Mouse (Mus musculus): Measurements from ENCODE around the gene Gm37596. TPM values are rescaled to one million over a fixed set of nuclear protein-coding genes. Genes with fewer than 3 reads are reported as not detected.
"Not testable (repeated sequence)": the region's sequence is repeated elsewhere in the genome, so short reads cannot be mapped to it uniquely, and the experiment has no call there.

The Gm37596 gene
- not detected in 2 replicates for polyA plus RNA-seq (2016; fragmentation: Nextera tagmentation; extraction: Ambion mirVana)

GRCm38 (mm10) chr3:93692970-93693369, at the start of gene Gm37596:
Gene Gm37596 (minus strand): TSS chr3:93693070.
- H3K9me3 ChIP-seq; H3K4me3 ChIP-seq; H3K27me3 ChIP-seq (replicated peaks); H3K27ac ChIP-seq; ATAC-seq (ENCODE audit: low FRiP score, low read depth); H3K9ac ChIP-seq; H3K4me1 ChIP-seq; H3K36me3 ChIP-seq; H3K4me2 ChIP-seq (replicated peaks): not testable (repeated sequence)
- WGBS = 67% methylated on average over 1 of the region's 2 CpGs

- H3K4me2 ChIP-seq (replicated peaks); H3K9me3 ChIP-seq; H3K4me3 ChIP-seq; H3K36me3 ChIP-seq; ATAC-seq (ENCODE audit: low FRiP score, low read depth); H3K4me1 ChIP-seq; H3K9ac ChIP-seq; H3K27ac ChIP-seq; H3K27me3 ChIP-seq (replicated peaks): not testable (repeated sequence)
- 87% methylated on average over 2 of the region's 2 CpGs for WGBS
Observed at GRCm38 (mm10) chr3:93708969-93709637, 16.2 kb upstream of the Gm37596 start.

GRCm38 (mm10) chr3:93676210-93676609, 16.7 kb downstream of the Gm37596 start, which contains the start of gene Tdpoz1:
Gene Tdpoz1 (minus strand): TSS chr3:93676310.
- not testable (repeated sequence) for H3K4me2 ChIP-seq (replicated peaks); H3K27me3 ChIP-seq (replicated peaks); H3K4me3 ChIP-seq; H3K9me3 ChIP-seq; H3K27ac ChIP-seq; H3K4me1 ChIP-seq; H3K36me3 ChIP-seq; ATAC-seq (ENCODE audit: low FRiP score, low read depth); H3K9ac ChIP-seq
- whole genome bisulfite sequencing = 94% methylated on average over 3 of the region's 4 CpGs

GRCm38 (mm10) chr3:93670805-93671503, 21.9 kb downstream of the Gm37596 start:
- ATAC-seq (ENCODE audit: low FRiP score, low read depth); H3K4me1 ChIP-seq; H3K27me3 ChIP-seq (replicated peaks); H3K4me2 ChIP-seq (replicated peaks); H3K9ac ChIP-seq; H3K27ac ChIP-seq; H3K36me3 ChIP-seq; H3K4me3 ChIP-seq; H3K9me3 ChIP-seq: not testable (repeated sequence)
- 81% methylated on average over 6 of the region's 6 CpGs for WGBS

- H3K36me3 ChIP-seq = no peaks in the 10 kb centered on the region
- H3K27ac ChIP-seq = no peak overlapping the region
- H3K27me3 ChIP-seq (replicated peaks) = no peaks in the 10 kb centered on the region
- H3K4me2 ChIP-seq (replicated peaks) = no peak overlapping the region
- WGBS = 69% methylated on average over 1 of the region's 1 CpGs
- no peak overlapping the region for H3K4me3 ChIP-seq
- ATAC-seq (ENCODE audit: low FRiP score, low read depth) = no peak
- no peaks in the 10 kb centered on the region for H3K9me3 ChIP-seq
- no peak overlapping the region for H3K9ac ChIP-seq
- no peaks in the 10 kb centered on the region for H3K4me1 ChIP-seq
Observed at GRCm38 (mm10) chr3:93654260-93654659, 38.6 kb downstream of the Gm37596 start.

- Histone ChIP-seq H3K27ac (no peak within 1 kb of the TSS), H3K36me3 (no peaks in the 10 kb centered on the region), H3K9me3 (no peaks in the 10 kb centered on the region), H3K27me3 (replicated peaks) (no peaks in the 10 kb centered on the region), H3K9ac (no peak within 1 kb of the TSS), H3K4me3 (no peak within 1 kb of the TSS), H3K4me1 (no peaks in the 10 kb centered on the region), H3K4me2 (replicated peaks) (no peak within 1 kb of the TSS)
- ATAC-seq (ENCODE audit: low FRiP score, low read depth) = no peak
- 89% methylated on average over 3 of the region's 3 CpGs for WGBS
Observed at GRCm38 (mm10) chr3:93652586-93652985, 40.3 kb downstream of the Gm37596 start, which contains the start of gene Tdpoz2. Gene Tdpoz2 (minus strand): TSS chr3:93652686.

Other genes with a start within 250 kb of the Gm37596 start
- not detected in 2 replicates for gene Tchhl1, start 224.3 kb downstream of the Gm37596 start, polyA plus RNA-seq (2016; fragmentation: Nextera tagmentation; extraction: Ambion mirVana)
- gene S100a11, start 172.6 kb downstream of the Gm37596 start, polyA plus RNA-seq (2016; fragmentation: Nextera tagmentation; extraction: Ambion mirVana) = 324 and 328 TPM in 2 replicates
- gene S100a10, start 138.0 kb downstream of the Gm37596 start, polyA plus RNA-seq (2016; fragmentation: Nextera tagmentation; extraction: Ambion mirVana) = 248 and 305 TPM in 2 replicates
- gene Tdpoz2, start 40.4 kb downstream of the Gm37596 start, polyA plus RNA-seq (2016; fragmentation: Nextera tagmentation; extraction: Ambion mirVana) = not detected in 2 replicates
- not detected in 2 replicates for gene Tdpoz1, start 16.8 kb downstream of the Gm37596 start, polyA plus RNA-seq (2016; fragmentation: Nextera tagmentation; extraction: Ambion mirVana)
- not detected in 2 replicates for gene Gm5773, start 79.9 kb upstream of the Gm37596 start, polyA plus RNA-seq (2016; fragmentation: Nextera tagmentation; extraction: Ambion mirVana)
- not detected in 2 replicates for gene Tdpoz4, start 103.3 kb upstream of the Gm37596 start, polyA plus RNA-seq (2016; fragmentation: Nextera tagmentation; extraction: Ambion mirVana)
- gene Tdpoz3, start 132.9 kb upstream of the Gm37596 start, polyA plus RNA-seq (2016; fragmentation: Nextera tagmentation; extraction: Ambion mirVana) = not detected in 2 replicates

All from neural tube, embryonic 12.5 days (tissue).